ENCODE assay signal across 33 mouse cellular contexts in genomic region chr11:109866537-109867160, GRCm38 (mm10). TPM values are rescaled to one million over a fixed set of nuclear protein-coding genes. Genes with fewer than 3 reads are reported as not detected.
A peak's percentile ranks its signal among the peaks of the same experiment; 100 is the strongest.
DNase-seq lines count a peak whose midpoint lies in the region; ATAC-seq and TF ChIP-seq lines count a peak whose summit lies in the region.
"Had no signal": no experiment of that assay in that cellular context is flagged by ENCODE, and none has a peak within 500 bp of the region (broad histone marks: within the 10 kb centered on the region; RNA-seq: fewer than 3 reads in every experiment).

No protein-coding gene starts in this region.

- no peak for DNase-seq in gastrocnemius, adult 2 months
- DNase-seq in gastrocnemius, postnatal 25 days = no peak
- no peak for DNase-seq in hindbrain, postnatal 0 days (ENCODE audit: low spot score)
- DNase-seq in hindbrain, embryonic 14.5 days (ENCODE audit: low spot score) = no peak
- DNase-seq in lung, postnatal 10 days = no peak
- no peak for DNase-seq in Patski (ENCODE audit: low read depth, low spot score)
- no peak for DNase-seq in urinary bladder, adult 2 months (ENCODE audit: low spot score)
- DNase-seq: adrenal gland, adult 2 months; adrenal gland, postnatal 36 days; cerebellum, adult 18-20 months; cerebellum, postnatal 10 days; gastrocnemius, postnatal 36 days; kidney, postnatal 25 days had no signal

- intact Hi-C loops in gastrocnemius, adult 2 months (cut with DNase I) = loop anchor here (10.0 kb wide), 2 partner anchors 542 to 622 kb away; no protein-coding TSS in a partner anchor

- in situ Hi-C loops in Patski (cut with MboI; ENCODE audit: low pct_unique_long_range_greater_than_20kb) = loop anchor here (25.0 kb wide), 1 partner anchor 629 kb away; no protein-coding TSS in a partner anchor

- H3K4me2 ChIP-seq in hindbrain, postnatal 0 days (ENCODE audit: low read depth, low read length) = no peak overlapping the region
- no peak overlapping the region for H3K4me2 ChIP-seq in hindbrain, embryonic 14.5 days (replicated peaks)
- H3K4me2 ChIP-seq in lung, embryonic 16.5 days (ENCODE audit: low read depth, low read length) = peak overlapping the region; percentile 20; the same call in 1 of the 2 replicates
- H3K4me2 ChIP-seq: embryonic facial prominence, embryonic 13.5 days; intestine, embryonic 15.5 days; limb, embryonic 13.5 days; liver, embryonic 11.5 days; midbrain, embryonic 11.5 days; neural tube, embryonic 13.5 days had no signal

- WGBS in hindbrain, postnatal 0 days = 79% methylated on average over 11 of the region's 11 CpGs
- WGBS in hindbrain, embryonic 14.5 days = 86% methylated on average over 11 of the region's 11 CpGs
- 53% methylated on average over 11 of the region's 11 CpGs for WGBS in lung, embryonic 16.5 days

- POLR2A ChIA-PET in Patski (lab: Charles Lee) = no interaction called here

- no peak overlapping the region for H3K9ac ChIP-seq in hindbrain, postnatal 0 days (replicated peaks; ENCODE audit: low read length)
- H3K9ac ChIP-seq in hindbrain, embryonic 14.5 days = no peak overlapping the region
- no peak overlapping the region for H3K9ac ChIP-seq in lung, embryonic 16.5 days (ENCODE audit: low read length)
- H3K9ac ChIP-seq: embryonic facial prominence, embryonic 13.5 days; intestine, embryonic 15.5 days; limb, embryonic 13.5 days; neural tube, embryonic 13.5 days had no signal

- CTCF ChIA-PET in Patski (lab: Charles Lee) = interaction anchor here (1.9 to 6.8 kb wide), 2 partner anchors 197 to 405 kb away, joined by 6 to 27 read pairs; no protein-coding TSS in a partner anchor

- H3K27me3 ChIP-seq in hindbrain, postnatal 0 days (ENCODE audit: insufficient read depth, low read length) = no peaks in the 10 kb centered on the region
- no peaks in the 10 kb centered on the region for H3K27me3 ChIP-seq in hindbrain, embryonic 14.5 days (ENCODE audit: control insufficient read depth, insufficient read depth, low read length)
- H3K27me3 ChIP-seq in lung, embryonic 16.5 days (ENCODE audit: control insufficient read depth, insufficient read depth, low read depth, low read length) = no peaks in the 10 kb centered on the region
- H3K27me3 ChIP-seq in Patski = peaks cover 8% of the 10 kb centered on the region
- H3K27me3 ChIP-seq: embryonic facial prominence, embryonic 13.5 days; intestine, embryonic 15.5 days; limb, embryonic 13.5 days; neural tube, embryonic 13.5 days had no signal

- H3K4me1 ChIP-seq in hindbrain, postnatal 0 days (ENCODE audit: insufficient read depth, low read length) = no peaks in the 10 kb centered on the region
- no peaks in the 10 kb centered on the region for H3K4me1 ChIP-seq in hindbrain, embryonic 14.5 days (replicated peaks; ENCODE audit: control insufficient read depth, insufficient read depth, low read length)
- H3K4me1 ChIP-seq in lung, embryonic 16.5 days (replicated peaks; ENCODE audit: control insufficient read depth, insufficient read depth, low read length) = no peaks in the 10 kb centered on the region
- H3K4me1 ChIP-seq: embryonic facial prominence, embryonic 13.5 days; hindbrain, embryonic 10.5 days; intestine, embryonic 15.5 days; limb, embryonic 13.5 days; neural tube, embryonic 13.5 days had no signal

- no peak overlapping the region for H3K4me3 ChIP-seq in gastrocnemius, adult 2 months
- no peak overlapping the region for H3K4me3 ChIP-seq in hindbrain, postnatal 0 days (ENCODE audit: low read length)
- H3K4me3 ChIP-seq in hindbrain, embryonic 14.5 days (replicated peaks; ENCODE audit: low read length) = no peak overlapping the region
- no peak overlapping the region for H3K4me3 ChIP-seq in lung, embryonic 16.5 days (ENCODE audit: low read length)
- H3K4me3 ChIP-seq: embryonic facial prominence, embryonic 13.5 days; forebrain, embryonic 10.5 days; hindbrain, embryonic 10.5 days; intestine, embryonic 15.5 days; limb, embryonic 13.5 days; neural tube, embryonic 13.5 days had no signal

- H3K27ac ChIP-seq in gastrocnemius, adult 2 months = 0 out of 2 replicates have a peak overlapping the region, but pooled peaks have one; percentile 28
- no peak overlapping the region for H3K27ac ChIP-seq in hindbrain, postnatal 0 days
- H3K27ac ChIP-seq in hindbrain, embryonic 14.5 days = no peak overlapping the region
- H3K27ac ChIP-seq in lung, embryonic 16.5 days (ENCODE audit: low read length) = no peak overlapping the region
- H3K27ac ChIP-seq: embryonic facial prominence, embryonic 13.5 days; forebrain, embryonic 10.5 days; hindbrain, embryonic 10.5 days; intestine, embryonic 15.5 days; limb, embryonic 13.5 days; neural tube, embryonic 13.5 days had no signal

- no peaks in the 10 kb centered on the region for H3K36me3 ChIP-seq in hindbrain, postnatal 0 days (ENCODE audit: insufficient read depth, low read length)
- H3K36me3 ChIP-seq in hindbrain, embryonic 14.5 days (replicated peaks; ENCODE audit: control insufficient read depth, insufficient read depth) = no peaks in the 10 kb centered on the region
- H3K36me3 ChIP-seq in lung, embryonic 16.5 days (ENCODE audit: control insufficient read depth, insufficient read depth, low read length) = no peaks in the 10 kb centered on the region
- H3K36me3 ChIP-seq: embryonic facial prominence, embryonic 13.5 days; forebrain, embryonic 10.5 days; hindbrain, embryonic 10.5 days; intestine, embryonic 15.5 days; limb, embryonic 13.5 days; neural tube, embryonic 13.5 days had no signal

- peak; percentile 32; the same call in 1 of the 2 replicates for TF ChIP-seq CTCF in gastrocnemius, adult 2 months (IDR thresholded peaks at IDR 0.05)
- 0 out of 2 replicates have a peak, but pooled peaks have one; percentile 21 for TF ChIP-seq CTCF in hindbrain, postnatal 0 days (IDR thresholded peaks at IDR 0.05; ENCODE audit: low read depth)
- peak; percentile 20 for TF ChIP-seq CTCF in Patski (IDR thresholded peaks at IDR 0.05)

- H3K9me3 ChIP-seq in hindbrain, postnatal 0 days (ENCODE audit: low read length) = no peaks in the 10 kb centered on the region
- H3K9me3 ChIP-seq in hindbrain, embryonic 14.5 days (ENCODE audit: control insufficient read depth, low read length) = no peaks in the 10 kb centered on the region
- H3K9me3 ChIP-seq in lung, embryonic 16.5 days (ENCODE audit: control insufficient read depth, low read length) = no peaks in the 10 kb centered on the region
- H3K9me3 ChIP-seq: embryonic facial prominence, embryonic 13.5 days; forebrain, embryonic 10.5 days; hindbrain, embryonic 10.5 days; limb, embryonic 13.5 days; neural tube, embryonic 13.5 days had no signal

- no peak for ATAC-seq in hindbrain, postnatal 0 days
- ATAC-seq in hindbrain, embryonic 14.5 days (ENCODE audit: low FRiP score) = no peak
- no peak for ATAC-seq in lung, embryonic 16.5 days (ENCODE audit: low read depth)
- ATAC-seq in Patski = no peak
- ATAC-seq: activated CD4-positive, CD25-positive, alpha-beta regulatory T cell, adult 4 months; hindbrain, embryonic 16.5 days; intestine, embryonic 15.5 days had no signal

RNA-seq across cellular contexts. Expression of gene 1700012B07Rik, which starts 38.8 kb away (rescaled TPM):
- not detected for total RNA-seq in gastrocnemius, adult 2 months (2021)
- total RNA-seq in gastrocnemius, postnatal 25 days (2021) = not detected
- total RNA-seq in hindbrain, postnatal 0 days (2014; rRNA removed) = not detected in 2 replicates
- polyA plus RNA-seq in hindbrain, postnatal 0 days (2015; fragmentation: Nextera tagmentation; extraction: Ambion mirVana) = not detected in 2 replicates
- not detected in 2 replicates for polyA plus RNA-seq in hindbrain, embryonic 14.5 days (2014; fragmentation: Nextera tagmentation; extraction: Ambion mirVana)
- not detected in 2 replicates for polyA plus RNA-seq in lung, embryonic 16.5 days (2015; fragmentation: Nextera tagmentation; extraction: Ambion mirVana)
- polyA plus RNA-seq in Patski (2021) = not detected
- 0.03 TPM in 1 of 2 replicates, not detected in the other for polyA plus RNA-seq in urinary bladder, adult 2 months (2012; rRNA removed)
- total RNA-seq: adrenal gland, adult 2 months; adrenal gland, postnatal 36 days; common myeloid progenitor, adult 5-6 weeks; gastrocnemius, postnatal 36 days; layer of hippocampus, adult 18-20 months; layer of hippocampus, postnatal 25 days; left cerebral cortex, adult 8-10 months; left cerebral cortex, postnatal 36 days; megakaryocyte, adult 5-6 weeks had no signal
- polyA plus RNA-seq: adrenal gland, adult 2 months; embryonic facial prominence, embryonic 13.5 days; forebrain, embryonic 10.5 days; heart, embryonic 16.5 days; hindbrain, embryonic 10.5 days; hindbrain, embryonic 16.5 days; intestine, embryonic 15.5 days; kidney, embryonic 14.5 days; limb, embryonic 13.5 days; liver, embryonic 11.5 days; midbrain, embryonic 11.5 days; neural tube, embryonic 13.5 days; stomach, embryonic 14.5 days had no signal
